Mouse (Mus musculus) brain, embryonic 18.5 days (tissue): ENCODE data around the gene Aldh8a1.
A peak's percentile ranks its signal among the peaks of the same experiment; 100 is the strongest.
"Not testable (repeated sequence)": the region's sequence is repeated elsewhere in the genome, so short reads cannot be mapped to it uniquely, and the experiment has no call there.

Source experiments
- DNase-seq: peaks from one replicate; pipeline ENCODE4 v3.0.0-alpha.2; 2012; ENCODE audit warnings: low read depth, low spot score

Aldh8a1 gene

DNA sequence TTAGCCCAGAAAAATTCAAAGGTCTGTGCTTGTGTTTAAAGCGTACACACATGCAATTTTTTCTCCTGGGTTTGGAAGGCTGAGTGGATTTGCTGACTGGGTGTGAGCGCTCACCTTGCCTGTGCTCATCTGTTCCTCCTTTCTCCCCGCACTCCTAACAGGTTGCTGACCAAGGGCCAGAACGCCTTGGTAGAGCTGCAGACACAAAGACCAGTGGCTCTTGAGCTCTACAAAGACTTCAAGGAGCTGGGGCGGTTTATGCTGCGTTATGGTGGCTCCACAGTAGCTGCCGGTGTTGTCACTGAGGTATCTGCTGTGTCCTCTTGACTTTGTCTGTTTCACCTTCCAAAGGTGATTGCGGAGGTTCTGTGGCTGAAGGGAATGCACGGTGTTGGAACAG lies 9.6 kb upstream of the Aldh8a1 start:
- DNase-seq, result no peak

DNA sequence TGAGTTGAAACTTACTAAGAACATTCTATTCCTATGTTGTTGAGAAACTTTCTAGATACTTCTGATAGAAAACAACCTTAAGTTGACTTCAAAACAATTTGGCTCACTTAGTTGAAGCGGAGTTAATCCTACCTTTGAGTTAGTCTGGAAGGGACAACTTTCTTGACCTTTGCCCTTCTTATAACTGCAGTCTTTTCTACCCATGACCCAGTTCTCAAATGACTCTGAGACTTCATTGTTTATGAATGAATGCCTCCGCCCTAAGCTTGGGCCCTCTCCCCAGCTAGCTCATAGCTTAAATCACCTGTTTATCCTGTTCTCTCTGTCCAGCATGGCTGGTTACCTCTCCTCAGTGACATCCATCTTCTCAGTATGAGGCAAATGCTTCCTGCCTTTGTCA lies 7.5 kb upstream of the Aldh8a1 start:
- DNase-seq, result no peak

GRCm38 (mm10) chr10:21372271-21372670 lies 4.8 kb upstream of the Aldh8a1 start:
- no peak for DNase-seq

DNA sequence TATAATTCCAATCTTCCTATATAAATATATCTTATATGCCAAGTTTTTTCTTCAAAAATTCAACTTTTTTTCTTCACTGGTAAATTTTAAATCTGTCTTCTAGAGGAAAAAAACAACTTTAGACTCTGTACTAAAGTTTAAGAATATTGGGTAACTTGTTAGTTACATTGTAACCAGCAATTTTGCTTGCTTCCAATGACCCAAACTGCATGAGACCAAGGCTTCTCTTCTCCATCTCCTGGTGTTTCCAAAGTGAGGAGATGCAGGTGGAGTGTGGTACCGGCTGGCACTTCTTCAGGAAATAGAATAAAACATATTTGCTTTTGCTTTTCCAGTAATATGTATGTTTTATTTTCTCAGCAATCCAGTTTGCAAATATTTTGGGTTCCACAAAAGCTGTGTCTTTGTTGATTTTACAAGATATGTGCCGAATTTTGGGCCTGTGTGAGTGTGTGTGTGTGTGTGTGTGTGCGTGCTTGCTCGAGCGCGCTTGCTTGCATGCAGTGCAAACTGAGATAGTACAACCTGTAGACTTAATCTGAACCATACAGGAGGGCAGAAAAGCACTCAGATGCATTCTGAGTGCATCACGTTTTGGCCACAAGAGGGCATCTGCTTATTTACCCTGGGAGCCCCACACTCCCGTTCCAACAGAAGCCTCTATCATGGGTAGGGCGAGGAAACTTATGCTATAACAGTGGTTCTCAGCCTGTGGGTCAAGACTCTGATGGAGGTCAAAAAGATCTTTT lies 1.3 kb downstream of the Aldh8a1 start:
- DNase-seq, result no peak

GRCm38 (mm10) chr10:21382914-21383313 lies 5.8 kb downstream of the Aldh8a1 start:
- DNase-seq, result peak; percentile 79

DNA sequence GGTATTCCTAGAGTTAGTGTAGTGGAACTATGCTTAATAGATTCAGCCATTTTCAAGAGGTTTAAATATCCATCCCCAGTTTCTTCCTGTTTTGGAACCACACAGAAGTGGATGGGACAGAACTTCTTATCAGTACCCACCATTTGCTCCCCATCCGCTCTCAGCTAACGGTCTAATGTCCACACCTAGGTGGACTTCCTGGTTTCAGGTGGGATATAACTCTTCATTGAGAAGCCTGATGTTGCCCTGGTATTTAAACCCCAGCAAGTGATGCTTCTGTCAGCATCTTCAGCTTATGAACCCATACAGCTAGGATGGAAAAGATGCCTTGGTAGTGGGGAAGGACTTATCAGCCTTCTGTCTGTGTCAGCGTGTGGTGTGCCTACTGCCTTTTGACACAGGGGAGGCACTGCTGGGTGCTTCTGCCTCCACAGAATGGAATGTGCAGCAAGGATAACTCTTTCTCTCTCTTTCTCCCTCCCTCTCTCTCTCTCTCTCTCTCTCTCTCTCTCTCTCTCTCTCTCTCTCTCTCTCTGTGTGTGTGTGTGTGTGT lies 8.1 kb downstream of the Aldh8a1 start:
- DNase-seq, result no peak

DNA sequence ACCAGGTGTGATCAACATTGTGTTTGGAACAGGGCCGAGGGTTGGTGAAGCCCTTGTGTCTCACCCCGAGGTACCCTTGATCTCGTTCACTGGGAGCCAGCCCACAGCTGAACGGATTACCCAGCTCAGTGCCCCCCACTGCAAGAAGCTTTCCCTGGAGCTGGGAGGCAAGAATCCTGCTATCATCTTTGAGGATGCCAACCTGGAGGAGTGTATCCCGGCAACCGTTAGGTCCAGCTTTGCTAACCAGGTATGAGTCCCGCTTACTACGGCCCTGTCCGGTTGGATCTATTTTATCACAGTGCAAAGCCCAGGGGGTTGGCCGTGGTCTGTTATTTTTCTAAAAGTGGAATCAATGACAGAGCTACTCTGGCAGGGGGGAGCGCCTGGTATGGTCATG lies 12.0 kb downstream of the Aldh8a1 start:
- DNase-seq, result no peak

DNA sequence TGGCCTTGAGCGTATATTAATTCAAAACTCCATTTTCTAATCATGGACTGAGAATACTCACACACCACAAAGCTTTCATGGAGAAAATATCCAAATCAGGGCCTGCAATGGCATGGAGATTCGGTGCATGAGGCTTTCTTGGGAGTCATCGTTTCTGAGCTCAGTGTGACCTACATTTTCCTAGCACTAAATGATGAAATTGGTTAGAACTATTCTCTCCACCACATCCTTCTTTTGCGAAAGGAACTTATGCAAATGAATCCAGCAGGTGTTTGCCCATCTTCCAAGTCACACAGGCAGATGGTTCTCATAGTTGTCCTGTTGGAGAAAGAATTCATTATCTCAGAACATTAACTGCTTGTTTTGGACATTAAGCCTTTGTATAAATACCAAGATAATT lies 13.3 kb downstream of the Aldh8a1 start:
- DNase-seq, result no peak

DNA sequence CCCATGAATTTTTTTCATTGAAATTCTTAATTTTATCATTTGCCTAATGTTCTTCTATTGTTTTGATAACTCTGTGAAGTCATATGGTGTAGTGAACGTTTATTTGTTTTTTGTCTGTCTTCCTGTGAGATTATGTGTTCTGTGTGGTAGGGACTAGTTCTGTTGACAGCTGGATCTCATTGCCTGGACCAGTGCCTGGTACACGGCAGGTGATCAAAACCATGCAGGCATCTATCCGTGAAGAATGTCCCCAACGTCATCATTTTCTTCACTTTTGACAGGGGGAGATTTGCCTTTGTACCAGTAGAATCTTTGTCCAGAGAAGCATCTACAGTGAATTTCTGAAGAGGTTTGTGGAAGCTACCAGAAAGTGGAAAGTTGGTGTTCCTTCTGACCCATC lies 14.2 kb downstream of the Aldh8a1 start:
- no peak for DNase-seq

GRCm38 (mm10) chr10:21393390-21393789 lies 16.3 kb downstream of the Aldh8a1 start:
- DNase-seq, result no peak

DNA sequence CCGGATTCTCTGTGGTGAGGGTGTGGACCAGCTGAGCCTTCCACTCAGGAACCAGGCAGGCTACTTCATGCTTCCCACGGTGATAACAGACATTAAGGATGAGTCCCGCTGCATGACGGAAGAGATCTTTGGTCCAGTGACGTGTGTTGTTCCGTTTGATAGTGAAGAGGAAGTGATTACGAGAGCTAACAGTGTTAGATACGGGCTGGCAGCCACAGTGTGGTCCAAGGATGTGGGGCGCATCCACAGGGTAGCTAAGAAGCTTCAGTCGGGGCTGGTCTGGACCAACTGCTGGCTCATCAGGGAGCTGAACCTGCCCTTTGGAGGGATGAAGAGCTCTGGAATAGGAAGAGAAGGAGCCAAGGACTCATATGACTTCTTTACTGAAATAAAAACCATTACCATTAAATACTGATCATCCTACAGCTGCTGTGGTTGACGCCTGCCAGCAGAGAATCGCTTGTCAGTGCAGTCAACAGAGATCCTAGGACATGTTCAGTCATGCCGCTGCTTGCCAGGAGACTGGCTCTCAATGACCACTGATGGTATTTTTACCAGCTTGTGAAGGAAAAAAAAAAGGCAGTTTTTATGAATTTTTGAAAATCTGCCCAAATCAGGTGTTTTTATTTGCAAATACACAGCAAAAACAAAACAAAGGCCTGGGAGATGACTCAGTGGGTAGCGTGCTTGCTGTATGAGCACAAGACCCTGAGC lies 18.5 kb downstream of the Aldh8a1 start:
- no peak for DNase-seq

DNA sequence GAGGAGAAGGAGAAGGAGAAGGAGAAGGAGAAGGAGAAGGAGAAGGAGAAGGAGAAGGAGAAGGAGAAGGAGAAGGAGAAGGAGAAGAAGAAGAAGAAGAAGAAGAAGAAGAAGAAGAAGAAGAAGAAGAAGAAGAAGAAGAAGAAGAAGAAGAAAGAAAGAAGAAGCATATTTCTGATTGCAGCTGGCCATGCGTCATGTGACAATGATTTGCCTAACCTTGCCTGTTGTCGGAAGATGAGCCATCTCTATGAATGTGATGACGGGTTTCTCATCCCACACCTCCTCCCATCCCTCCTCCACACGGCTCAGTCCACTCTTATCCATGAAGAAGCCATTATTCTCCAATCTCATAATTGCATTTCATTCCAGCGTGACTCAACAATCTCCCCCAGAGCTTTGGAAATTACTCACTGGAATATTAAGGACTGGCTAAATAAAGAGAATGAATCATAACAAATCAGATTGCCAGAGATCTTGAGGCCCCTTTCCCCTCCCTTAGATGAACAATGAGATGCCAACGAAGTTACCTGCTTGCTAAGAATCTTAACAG lies 21.9 kb downstream of the Aldh8a1 start:
- not testable (repeated sequence) for DNase-seq

DNA sequence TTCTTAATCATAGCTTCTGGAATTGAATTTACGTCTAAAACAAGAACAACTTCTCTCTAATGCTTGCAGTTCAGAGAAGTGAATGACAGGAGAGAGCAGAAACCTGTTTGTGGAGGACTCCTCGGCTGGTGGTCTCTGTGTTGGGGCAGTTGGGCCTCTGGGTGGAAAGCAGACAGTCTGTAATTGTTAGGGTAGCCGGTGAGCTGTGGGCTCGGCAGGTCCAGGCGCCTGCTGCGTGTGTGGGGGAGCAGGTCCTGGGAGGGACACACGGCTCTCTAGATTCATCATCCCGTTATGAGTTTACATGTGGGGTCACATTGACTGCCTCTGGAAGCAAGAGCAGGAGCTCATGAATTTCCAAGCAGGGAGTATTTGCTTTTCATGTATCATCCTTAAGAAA lies 22.5 kb downstream of the Aldh8a1 start:
- no peak for DNase-seq

DNA sequence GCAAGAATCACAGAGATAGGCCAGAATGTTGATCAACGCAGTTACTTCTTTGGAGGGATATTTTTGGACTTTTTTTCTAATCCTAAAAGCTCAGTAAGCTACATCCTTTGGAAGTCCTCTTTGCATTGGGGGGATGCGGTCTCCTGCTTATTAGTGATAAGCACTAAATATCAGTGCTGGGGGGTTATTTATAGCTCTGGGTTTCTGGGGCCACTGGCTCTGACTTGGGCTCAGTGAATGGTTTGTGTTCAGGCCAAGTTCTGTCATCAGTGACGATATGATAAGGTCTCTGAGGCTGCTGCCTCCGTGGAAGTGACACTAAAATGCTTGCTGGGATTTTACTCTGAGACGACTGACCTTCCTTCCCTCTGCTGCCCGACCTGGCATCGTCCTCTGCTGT lies 22.9 kb downstream of the Aldh8a1 start:
- no peak for DNase-seq

DNA sequence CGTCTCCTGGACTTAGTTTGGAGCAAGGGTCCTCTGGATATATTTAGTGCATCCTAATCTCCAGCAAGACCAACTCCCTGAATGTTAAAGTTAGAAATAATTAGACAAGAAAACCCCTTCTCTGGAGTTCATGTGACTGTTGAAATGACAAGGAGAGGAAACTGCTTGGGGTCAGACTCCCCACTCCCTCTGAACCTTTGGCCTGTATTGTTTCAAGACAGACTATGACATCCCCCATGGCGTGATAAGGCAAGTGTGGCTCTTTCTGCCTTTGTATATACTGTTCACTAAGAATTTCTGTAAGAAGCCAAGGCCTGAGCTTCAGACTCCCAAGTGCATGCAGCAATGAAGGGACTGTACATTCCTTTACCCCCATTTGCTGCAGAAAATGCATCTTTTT lies 23.4 kb downstream of the Aldh8a1 start:
- no peak for DNase-seq

- no peak for DNase-seq
Measured at GRCm38 (mm10) chr10:21401259-21401658, 24.2 kb downstream of the Aldh8a1 start.

DNA sequence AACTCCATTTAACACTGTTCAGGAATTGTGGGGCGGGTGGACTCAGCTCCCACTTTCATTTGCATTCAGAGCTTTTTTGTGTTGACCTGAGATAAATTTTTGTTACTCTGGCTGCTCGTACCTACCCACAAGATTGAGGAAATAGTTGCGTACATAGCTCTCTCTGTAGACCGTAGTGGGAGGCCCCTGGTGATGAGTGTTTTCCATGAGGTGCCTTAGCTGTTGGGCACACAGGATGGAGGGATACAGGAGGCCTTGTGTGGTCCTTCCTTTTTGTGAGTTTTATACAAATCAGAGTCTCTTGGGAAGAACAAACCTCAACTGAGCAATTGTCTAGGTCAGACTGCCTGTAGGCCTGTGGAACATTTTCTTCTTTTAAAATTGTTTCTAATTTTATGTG lies 27.7 kb downstream of the Aldh8a1 start:
- no peak for DNase-seq

DNA sequence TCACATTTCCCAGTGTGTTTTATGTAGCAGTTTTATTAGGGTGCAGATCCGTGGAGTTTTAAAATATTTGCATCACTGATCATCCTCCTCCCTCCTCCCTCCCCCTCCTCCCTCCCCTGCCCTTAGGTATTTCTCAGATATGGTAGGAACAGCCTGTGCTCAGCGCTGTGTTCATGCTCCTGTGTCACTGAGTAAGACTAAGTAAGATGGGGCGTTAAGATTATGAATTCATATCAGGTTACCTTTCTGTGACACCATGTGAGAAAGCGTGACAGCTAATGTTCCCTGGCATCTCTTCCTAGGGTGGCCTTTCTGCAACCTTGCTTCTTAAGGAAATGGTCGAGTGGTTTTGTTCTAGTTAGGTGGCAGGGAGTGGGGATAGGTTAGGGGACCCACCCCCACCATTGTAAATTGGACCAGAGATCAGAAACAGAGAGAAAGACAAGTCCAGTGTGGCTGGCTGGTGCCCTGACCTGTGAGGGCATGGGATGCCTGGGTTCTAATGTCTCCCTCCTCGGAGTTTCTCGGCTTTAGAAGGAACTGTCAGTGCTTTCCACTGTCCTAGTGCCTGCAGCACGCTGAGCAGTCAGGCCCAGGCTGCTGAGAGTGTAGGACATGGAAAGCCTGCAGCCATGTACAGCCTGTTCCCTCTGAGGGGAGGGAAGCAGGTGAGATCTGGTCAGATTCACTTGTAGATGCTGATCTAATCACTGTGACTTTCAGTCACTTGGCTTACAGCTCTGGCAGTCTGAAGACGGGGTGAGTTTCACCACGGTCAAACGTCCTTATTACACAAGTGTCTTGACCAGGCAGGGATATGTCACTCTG lies 28.8 kb downstream of the Aldh8a1 start:
- DNase-seq, result no peak

- no peak for DNase-seq
Measured at GRCm38 (mm10) chr10:21410711-21411110, 33.6 kb downstream of the Aldh8a1 start.

- DNase-seq, result no peak
Measured at GRCm38 (mm10) chr10:21411621-21412205, 34.6 kb downstream of the Aldh8a1 start.

- DNase-seq, result no peak
Measured at GRCm38 (mm10) chr10:21415031-21415430, 37.9 kb downstream of the Aldh8a1 start.
